Mouse (Mus musculus): ENCODE results near the gene Mat1a. TPM values are rescaled to one million over a fixed set of nuclear protein-coding genes. Genes with fewer than 3 reads are reported as not detected.

The Mat1a gene
- not detected for polyA plus RNA-seq (2014; fragmentation: Illumina TruSeq; extraction: RNeasy Lipid Tissue Mini Kit (QIAGEN cat#74804); ENCODE audit: low read depth, low replicate concordance)

GRCm38 (mm10) chr14:41104853-41105444 lies at the start of gene Mat1a:
Gene Mat1a (plus strand): TSS chr14:41105035.

DNA sequence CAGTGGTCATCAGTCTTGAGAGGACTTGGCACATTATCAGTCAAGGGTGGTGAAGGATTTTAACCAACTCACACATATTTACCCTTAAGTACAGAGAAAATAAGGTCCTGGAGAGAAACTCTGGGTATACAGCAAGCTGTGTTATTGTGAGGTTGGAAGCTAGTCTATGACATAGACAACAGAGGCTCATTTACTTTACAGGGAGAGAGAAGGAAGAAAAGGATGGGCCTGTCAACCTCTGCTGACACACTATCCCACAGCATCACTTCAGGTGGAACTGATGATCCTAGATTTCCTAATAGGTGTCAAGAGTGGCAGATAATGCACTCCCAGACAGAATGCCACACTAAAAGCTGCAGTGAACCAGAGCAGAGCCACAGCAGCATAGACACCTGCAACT lies 35.7 kb upstream of the Mat1a start, which contains the start of gene Dydc2:
Gene Dydc2 (minus strand): TSS at position 101 of the 400 bp plus-strand sequence.

GRCm38 (mm10) chr14:41072229-41072943 lies 32.4 kb upstream of the Mat1a start, which contains the start of gene Dydc1:
Gene Dydc1 (plus strand): TSS chr14:41072911.

GRCm38 (mm10) chr14:41131540-41131939 lies 26.7 kb downstream of the Mat1a start, which contains the start of gene Sftpa1:
Gene Sftpa1 (plus strand): TSS chr14:41131782.

DNA sequence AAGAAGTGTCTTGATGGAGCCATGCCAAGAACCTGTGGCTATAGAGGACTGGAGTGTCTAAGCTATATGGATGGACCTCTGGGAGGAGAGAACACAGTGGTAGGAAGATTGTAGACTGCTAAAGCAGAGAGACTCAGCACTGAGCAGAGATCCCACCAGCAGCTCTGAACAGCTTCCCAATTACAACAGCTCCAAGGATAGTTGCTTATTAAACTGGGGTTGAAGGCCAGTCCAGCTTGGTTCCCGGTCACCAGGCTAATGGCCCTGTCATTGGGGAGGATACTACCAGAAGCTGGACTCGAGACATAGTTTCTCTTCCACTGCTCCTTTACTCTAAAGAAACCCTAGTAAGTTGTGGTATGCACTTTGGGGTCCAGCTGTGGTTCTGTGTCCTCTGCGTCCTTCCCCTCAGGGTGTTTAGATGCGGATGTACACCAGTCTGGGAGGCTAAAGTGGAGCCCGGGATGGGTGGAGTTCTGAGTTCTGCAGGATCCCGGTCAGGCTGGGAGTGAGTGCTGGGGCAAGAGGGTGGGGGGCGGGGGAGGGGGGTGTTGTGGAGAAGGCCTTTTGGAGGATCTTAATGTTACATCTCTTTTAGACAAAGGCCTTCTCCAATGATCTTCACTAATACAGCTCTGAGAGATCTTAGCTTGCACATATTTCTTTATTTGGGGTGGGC lies 46.5 kb downstream of the Mat1a start, which contains the start of gene Mbl1:
Gene Mbl1 (plus strand): TSS at position 239 of the 679 bp plus-strand sequence.

Other genes starting within 250 kb of the Mat1a start
- gene Sh2d4b, start 211.8 kb upstream of the Mat1a start, polyA plus RNA-seq (2014; fragmentation: Illumina TruSeq; extraction: RNeasy Lipid Tissue Mini Kit (QIAGEN cat#74804); ENCODE audit: low read depth, low replicate concordance), result 1.5 TPM
- gene Tspan14, start 138.2 kb upstream of the Mat1a start, polyA plus RNA-seq (2014; fragmentation: Illumina TruSeq; extraction: RNeasy Lipid Tissue Mini Kit (QIAGEN cat#74804); ENCODE audit: low read depth, low replicate concordance), result 10.7 TPM
- 183 TPM for gene Fam213a, start 91.2 kb upstream of the Mat1a start, polyA plus RNA-seq (2014; fragmentation: Illumina TruSeq; extraction: RNeasy Lipid Tissue Mini Kit (QIAGEN cat#74804); ENCODE audit: low read depth, low replicate concordance)
- gene Dydc2, start 35.8 kb upstream of the Mat1a start, polyA plus RNA-seq (2014; fragmentation: Illumina TruSeq; extraction: RNeasy Lipid Tissue Mini Kit (QIAGEN cat#74804); ENCODE audit: low read depth, low replicate concordance), result not detected
- 0.82 TPM for gene Dydc1, start 32.1 kb upstream of the Mat1a start, polyA plus RNA-seq (2014; fragmentation: Illumina TruSeq; extraction: RNeasy Lipid Tissue Mini Kit (QIAGEN cat#74804); ENCODE audit: low read depth, low replicate concordance)
- not detected for gene Sftpa1, start 26.7 kb downstream of the Mat1a start, polyA plus RNA-seq (2014; fragmentation: Illumina TruSeq; extraction: RNeasy Lipid Tissue Mini Kit (QIAGEN cat#74804); ENCODE audit: low read depth, low replicate concordance)
- not detected for gene Mbl1, start 46.4 kb downstream of the Mat1a start, polyA plus RNA-seq (2014; fragmentation: Illumina TruSeq; extraction: RNeasy Lipid Tissue Mini Kit (QIAGEN cat#74804); ENCODE audit: low read depth, low replicate concordance)
- gene Sftpd, start 80.1 kb downstream of the Mat1a start, polyA plus RNA-seq (2014; fragmentation: Illumina TruSeq; extraction: RNeasy Lipid Tissue Mini Kit (QIAGEN cat#74804); ENCODE audit: low read depth, low replicate concordance), result not detected
- not detected for gene Gm2832, start 173.8 kb downstream of the Mat1a start, polyA plus RNA-seq (2014; fragmentation: Illumina TruSeq; extraction: RNeasy Lipid Tissue Mini Kit (QIAGEN cat#74804); ENCODE audit: low read depth, low replicate concordance)
- gene Gm5798, start 243.6 kb downstream of the Mat1a start, polyA plus RNA-seq (2014; fragmentation: Illumina TruSeq; extraction: RNeasy Lipid Tissue Mini Kit (QIAGEN cat#74804); ENCODE audit: low read depth, low replicate concordance), result not detected